Mouse (Mus musculus) bone marrow, adult 2 months (tissue): ENCODE results near the gene Sptbn2. TPM values are rescaled to one million over a fixed set of nuclear protein-coding genes. Genes with fewer than 3 reads are reported as not detected.

Experiments
- H3K27ac ChIP-seq: fragments of 200-500 bp; 2 replicates; pipeline ENCODE4 v1.5.1; 2012; ENCODE audit warnings: low read depth, mild to moderate bottlenecking, control low read depth, inconsistent platforms, low read length; ENCODE audit not compliant: control insufficient read depth, poor library complexity, insufficient read depth
- H3K4me1 ChIP-seq: fragments of 200-500 bp; 2 replicates; pipeline ENCODE4 v1.6.1; 2011; ENCODE audit warnings: low read length; ENCODE audit not compliant: control insufficient read depth, insufficient read depth
- H3K4me3 ChIP-seq: fragments of 200-500 bp; replicated peaks from 2 replicates; pipeline ENCODE3; 2011; ENCODE audit warnings: mild to moderate bottlenecking, low read depth, low read length, control low read depth; ENCODE audit not compliant: control insufficient read depth
- CTCF ChIP-seq: fragments of 200-500 bp; IDR thresholded peaks from 2 replicates; pipeline ENCODE4 v1.5.1; 2011; ENCODE audit warnings: low read length, control low read depth; ENCODE audit not compliant: control insufficient read depth, insufficient read depth
- POLR2A ChIP-seq: fragments of 200-500 bp; IDR thresholded peaks from 2 replicates; pipeline ENCODE4 v1.6.1; 2011; ENCODE audit warnings: low read depth, mild to moderate bottlenecking, control low read depth, low read length, borderline replicate concordance; ENCODE audit not compliant: control insufficient read depth
- WGBS: fragments of 180-500 bp; shearing (Covaris S2); methylation state at CpG from one replicate; pipeline ENCODE4 v1.1.7; 2018; 5-methylcytosine and 5-hydroxymethylcytosine counted together
- polyA plus RNA-seq: library from polyadenylated mRNA; stranded (reverse); fragments of >200 nt; gene quantifications from 2 replicates; pipeline ENCODE4 v1.2.4, GENCODE M21; 2011; ENCODE audit warnings: low replicate concordance; ENCODE audit not compliant: missing spikeins, insufficient read depth, insufficient read length

Gene Sptbn2
- polyA plus RNA-seq, result 0.34 and 0.77 TPM in 2 replicates

DNA sequence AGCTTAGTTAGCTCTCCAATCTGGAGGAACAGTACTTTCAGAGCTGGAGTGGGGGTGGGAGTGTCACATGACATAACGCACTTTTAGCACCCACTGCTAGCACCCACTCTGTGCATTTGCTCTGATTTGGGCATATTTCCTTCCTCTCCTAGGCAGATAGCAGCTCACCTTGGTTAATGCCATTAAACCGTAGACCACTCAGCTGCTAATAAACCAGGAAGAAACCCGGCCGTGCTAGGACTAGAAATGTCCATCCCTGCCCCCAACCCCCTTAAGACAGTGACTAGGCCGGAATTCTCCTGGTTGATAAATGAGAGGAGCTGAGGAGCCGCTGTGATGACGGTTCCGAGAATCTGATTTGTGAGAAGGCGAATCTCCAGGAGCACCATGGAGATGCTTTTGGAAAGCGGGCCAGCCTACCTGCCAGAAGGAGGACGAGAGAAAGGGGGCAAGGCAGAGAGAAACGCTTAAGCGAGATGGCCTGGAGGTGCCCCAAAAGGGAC lies at the start of gene Sptbn2:
Sptbn2 (plus strand) TSS at position 70 of the 503 bp plus-strand sequence.
- TF ChIP-seq CTCF, result no peak
- no peak for TF ChIP-seq POLR2A
- H3K27ac ChIP-seq, result no peak within 1 kb of the TSS; the same call in 1 of the 2 replicates
- H3K4me3 ChIP-seq, result no peak within 1 kb of the TSS
- 43% methylated on average over 13 of the region's 13 CpGs for WGBS
- no peaks in the 10 kb centered on the region for H3K4me1 ChIP-seq

- H3K4me3 ChIP-seq, result no peak overlapping the region
- TF ChIP-seq POLR2A, result no peak
- TF ChIP-seq CTCF, result no peak
- H3K4me1 ChIP-seq, result no peaks in the 10 kb centered on the region
- no peak overlapping the region for H3K27ac ChIP-seq
Measured at GRCm38 (mm10) chr19:4666815-4667214, 44.2 kb upstream of the Sptbn2 start.

DNA sequence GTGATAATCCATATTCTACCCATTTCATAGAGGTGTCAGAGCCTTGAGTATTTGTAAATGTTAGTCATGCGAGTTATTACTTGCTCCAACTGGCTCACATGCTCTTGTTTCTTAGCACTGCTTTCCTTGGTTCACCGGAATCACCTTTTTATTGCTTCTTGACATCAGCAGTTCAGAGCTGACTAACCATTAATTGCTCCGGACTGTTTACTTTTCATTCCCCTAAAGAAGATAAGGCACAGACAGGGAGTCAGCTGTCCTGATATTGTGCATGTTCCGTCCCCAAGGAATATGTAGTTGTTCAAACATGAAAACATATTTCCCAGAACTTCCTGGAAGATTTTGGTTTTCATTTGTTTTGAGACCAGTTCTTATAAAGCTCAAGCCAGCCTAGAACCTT lies 40.2 kb upstream of the Sptbn2 start:
- TF ChIP-seq CTCF, result no peak
- no peak for TF ChIP-seq POLR2A
- Histone ChIP-seq H3K4me3 (no peak overlapping the region), H3K4me1 (no peaks in the 10 kb centered on the region), H3K27ac (no peak overlapping the region)
- 71% methylated on average over 4 of the region's 4 CpGs for WGBS

DNA sequence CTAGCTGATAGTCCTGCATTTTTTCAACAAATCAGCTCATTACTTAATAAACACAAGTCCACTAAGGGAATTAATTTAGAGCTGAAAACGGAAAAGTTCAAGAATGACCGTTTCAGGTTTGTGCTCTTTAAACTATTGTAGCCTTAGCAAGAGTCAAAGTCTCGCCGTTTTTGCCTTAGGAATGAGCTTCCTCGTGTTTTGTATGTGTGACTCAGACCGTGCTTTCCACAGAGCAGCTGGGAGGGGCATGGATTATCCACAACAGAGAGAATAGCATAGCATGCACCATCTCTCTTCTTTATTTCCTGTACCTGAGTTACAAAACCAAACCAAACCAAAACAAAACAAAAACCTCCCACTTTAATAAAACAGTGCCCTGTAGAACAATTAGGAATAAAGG lies 38.6 kb upstream of the Sptbn2 start:
- 59% methylated on average over 6 of the region's 6 CpGs for WGBS
- H3K27ac ChIP-seq, result no peak overlapping the region
- TF ChIP-seq CTCF, result no peak
- no peak for TF ChIP-seq POLR2A
- no peak overlapping the region for H3K4me3 ChIP-seq
- no peaks in the 10 kb centered on the region for H3K4me1 ChIP-seq

GRCm38 (mm10) chr19:4694346-4694745 lies 16.6 kb upstream of the Sptbn2 start:
- Histone ChIP-seq H3K4me1 (no peaks in the 10 kb centered on the region), H3K27ac (no peak overlapping the region), H3K4me3 (no peak overlapping the region)
- TF ChIP-seq POLR2A, result no peak
- TF ChIP-seq CTCF, result no peak
- 52% methylated on average over 3 of the region's 3 CpGs for WGBS

- TF ChIP-seq POLR2A (no peak), CTCF (no peak)
- no peak overlapping the region for H3K4me3 ChIP-seq
- no peaks in the 10 kb centered on the region; the same call in 1 of the 2 replicates for H3K4me1 ChIP-seq
- 80% methylated on average over 3 of the region's 3 CpGs for WGBS
- H3K27ac ChIP-seq, result no peak overlapping the region
Measured at GRCm38 (mm10) chr19:4697121-4697520, 13.8 kb upstream of the Sptbn2 start.

DNA sequence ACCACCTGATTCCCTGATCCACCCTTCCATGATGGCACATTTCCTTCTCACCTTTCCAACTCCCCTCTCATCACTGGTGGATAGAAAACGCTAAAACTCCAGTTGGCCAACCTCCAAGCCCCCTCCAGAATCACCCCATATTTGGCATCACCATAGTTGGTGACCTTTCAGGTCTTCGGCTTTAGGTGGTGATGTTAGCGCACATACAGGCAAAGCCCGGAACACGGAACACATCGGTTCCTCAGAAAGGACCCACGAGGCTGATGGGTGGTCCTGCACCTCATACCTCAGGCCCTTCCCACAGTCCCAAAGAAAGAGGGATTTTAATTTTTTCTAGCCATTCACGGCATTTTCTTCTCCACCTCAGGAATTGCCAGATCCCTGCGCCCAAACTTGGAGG lies 13.2 kb upstream of the Sptbn2 start:
- Histone ChIP-seq H3K27ac (no peak overlapping the region), H3K4me3 (no peak overlapping the region), H3K4me1 (no peaks in the 10 kb centered on the region; the same call in 1 of the 2 replicates)
- no peak for TF ChIP-seq CTCF
- TF ChIP-seq POLR2A, result no peak
- WGBS, result 66% methylated on average over 9 of the region's 9 CpGs

- H3K27ac ChIP-seq, result no peak within 1 kb of the TSS
- no peak for TF ChIP-seq POLR2A
- TF ChIP-seq CTCF, result no peak
- H3K4me1 ChIP-seq, result no peaks in the 10 kb centered on the region; the same call in 1 of the 2 replicates
- 3% methylated on average over 40 of the region's 40 CpGs for WGBS
- H3K4me3 ChIP-seq, result no peak within 1 kb of the TSS
Measured at GRCm38 (mm10) chr19:4698205-4698677, 12.7 kb upstream of the Sptbn2 start, which contains the start of gene Gm960. Gm960 (minus strand) TSS chr19:4698668.

DNA sequence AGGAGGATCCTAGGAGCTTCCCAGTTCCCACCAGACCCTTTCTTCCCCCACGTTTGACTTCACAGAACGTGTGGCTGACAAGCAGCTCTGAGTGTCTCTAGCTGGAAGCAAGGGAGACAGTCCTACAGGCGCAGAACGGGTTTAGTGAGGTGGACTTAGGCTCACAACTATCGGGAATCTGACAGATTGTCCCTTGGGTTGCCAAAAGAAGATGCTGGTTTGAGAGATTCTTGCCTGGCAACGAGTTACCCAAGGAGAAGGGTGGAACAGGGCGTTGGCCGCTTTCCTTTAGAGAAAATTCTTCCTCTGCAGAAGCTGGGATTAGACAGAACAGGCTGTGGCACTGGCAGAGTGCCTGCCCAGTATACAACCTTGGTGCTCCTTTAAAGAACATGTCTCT lies 12.1 kb upstream of the Sptbn2 start:
- no peak overlapping the region for H3K4me3 ChIP-seq
- H3K4me1 ChIP-seq, result no peaks in the 10 kb centered on the region; the same call in 1 of the 2 replicates
- no peak overlapping the region for H3K27ac ChIP-seq
- TF ChIP-seq POLR2A (no peak), CTCF (no peak)
- WGBS, result 52% methylated on average over 8 of the region's 8 CpGs

DNA sequence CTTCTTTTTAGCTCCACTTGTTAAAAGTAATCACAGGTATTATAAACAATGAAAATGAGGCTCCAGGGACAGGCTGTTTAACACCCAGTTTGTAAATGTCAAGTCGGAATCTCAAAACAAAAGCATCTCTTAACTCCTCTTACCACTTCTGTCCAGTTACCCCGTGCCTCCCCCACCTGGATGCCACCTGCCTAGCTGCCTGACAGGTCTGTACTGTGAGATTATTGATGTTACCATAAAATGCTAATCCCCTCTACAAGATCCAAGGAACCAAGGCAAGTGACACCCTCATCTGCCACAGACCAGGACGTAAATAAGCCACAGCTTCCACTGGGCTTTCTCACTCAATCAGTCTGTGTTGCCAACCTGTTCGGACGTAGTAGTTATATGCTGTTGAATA lies 11.1 kb upstream of the Sptbn2 start:
- TF ChIP-seq CTCF (no peak), POLR2A (no peak)
- WGBS, result 80% methylated on average over 5 of the region's 5 CpGs
- Histone ChIP-seq H3K27ac (no peak overlapping the region), H3K4me1 (no peaks in the 10 kb centered on the region; the same call in 1 of the 2 replicates), H3K4me3 (no peak overlapping the region)
